Mouse (Mus musculus): ENCODE results near the gene Gm20388. TPM values are rescaled to one million over a fixed set of nuclear protein-coding genes. Genes with fewer than 3 reads are reported as not detected.
"Not testable (repeated sequence)": the region's sequence is repeated elsewhere in the genome, so short reads cannot be mapped to it uniquely, and the experiment has no call there.

Gene Gm20388
- polyA plus RNA-seq, 1 experiment from 2014 or later = 4.4 TPM

DNA sequence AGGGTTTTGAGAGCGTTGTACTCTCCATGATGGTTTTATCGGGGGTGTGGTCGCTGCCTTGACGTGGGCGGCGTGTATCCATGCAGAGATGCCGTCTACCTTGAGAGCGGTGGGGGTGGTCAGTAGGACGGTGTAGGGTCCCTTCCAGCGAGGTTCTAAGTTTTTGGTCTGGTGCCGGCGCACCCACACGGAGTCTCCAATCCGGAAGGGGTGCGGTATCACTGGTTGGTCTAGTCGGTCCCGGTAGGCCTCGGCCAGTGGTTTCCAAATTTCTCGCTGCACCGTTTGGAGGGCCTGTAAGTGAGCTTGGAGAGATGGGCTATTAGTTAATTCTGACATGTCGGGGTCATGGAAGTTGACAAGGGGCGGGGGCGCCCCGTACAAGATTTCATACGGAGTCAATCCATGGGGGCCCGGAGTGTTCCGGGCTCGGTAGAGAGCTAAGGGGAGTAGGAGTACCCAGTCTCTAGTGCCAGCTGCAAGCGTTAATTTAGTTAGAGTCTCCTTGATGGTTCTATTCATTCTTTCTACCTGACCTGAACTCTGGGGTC, 3517.8 kb downstream of the Gm20388 start:
- no peaks in the 10 kb centered on the region for H3K4me1 ChIP-seq (replicated peaks)
- WGBS = 97% methylated on average over 28 of the region's 29 CpGs
- no peak overlapping the region for H3K9ac ChIP-seq (replicated peaks)
- H3K27ac ChIP-seq = no peak overlapping the region
- no peak for ATAC-seq
- H3K27me3 ChIP-seq = no peaks in the 10 kb centered on the region
- H3K4me2 ChIP-seq (replicated peaks) = no peak overlapping the region
- peaks cover 48% of the 10 kb centered on the region for H3K9me3 ChIP-seq
- H3K4me3 ChIP-seq (replicated peaks) = no peak overlapping the region
- peaks cover 3% of the 10 kb centered on the region for H3K36me3 ChIP-seq

GRCm38 (mm10) chr8:123428939-123429721, 3518.5 kb downstream of the Gm20388 start:
- 94% methylated on average over 23 of the region's 23 CpGs for WGBS

DNA sequence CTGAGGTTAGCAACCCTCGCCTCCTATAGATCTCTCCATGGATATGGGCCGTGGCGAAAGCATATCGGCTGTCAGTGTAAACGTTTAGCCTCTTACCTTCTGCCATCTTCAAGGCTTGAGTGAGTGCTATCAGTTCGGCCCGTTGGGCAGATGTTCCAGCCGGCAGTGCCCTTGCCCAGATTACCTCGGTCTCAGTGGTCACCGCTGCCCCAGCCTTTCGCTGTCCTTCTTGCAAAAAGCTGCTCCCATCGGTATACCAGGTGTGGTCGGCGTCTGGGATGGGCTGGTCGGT, 3519.0 kb downstream of the Gm20388 start:
- not testable (repeated sequence) for H3K9ac ChIP-seq (replicated peaks); ATAC-seq; H3K36me3 ChIP-seq; H3K27me3 ChIP-seq; H3K4me2 ChIP-seq (replicated peaks); H3K4me3 ChIP-seq (replicated peaks); H3K4me1 ChIP-seq (replicated peaks); H3K27ac ChIP-seq
- WGBS = 99% methylated on average over 15 of the region's 15 CpGs
- H3K9me3 ChIP-seq = peaks cover 55% of the 10 kb centered on the region

More at GRCm38 (mm10) chr8:123428939-123429721, 3518.5 kb downstream of the Gm20388 start:
- Histone ChIP-seq H3K4me2 (replicated peaks) (no peak overlapping the region), H3K27ac (no peak overlapping the region), H3K36me3 (no peaks in the 10 kb centered on the region), H3K9me3 (peaks cover 51% of the 10 kb centered on the region), H3K9ac (replicated peaks) (no peak overlapping the region), H3K4me3 (replicated peaks) (no peak overlapping the region), H3K4me1 (replicated peaks) (no peaks in the 10 kb centered on the region), H3K27me3 (no peaks in the 10 kb centered on the region)
- ATAC-seq = no peak

DNA sequence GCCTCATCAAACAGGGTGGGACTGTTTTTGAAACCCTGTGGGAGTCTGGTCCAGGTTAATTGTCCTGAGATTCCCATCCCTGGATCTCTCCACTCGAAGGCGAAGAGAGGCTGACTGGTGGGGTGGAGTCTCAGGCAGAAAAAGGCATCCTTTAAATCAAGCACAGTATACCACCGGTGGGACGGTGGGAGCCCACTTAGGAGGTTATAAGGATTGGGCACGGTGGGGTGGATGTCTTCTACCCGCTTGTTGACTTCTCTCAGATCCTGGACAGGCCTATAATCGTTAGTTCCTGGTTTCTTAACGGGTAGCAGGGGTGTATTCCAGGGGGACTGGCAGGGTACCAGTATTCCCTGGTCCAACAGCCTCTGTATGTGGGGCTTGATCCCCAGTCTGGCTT, 3520.3 kb downstream of the Gm20388 start:
- not testable (repeated sequence) for ATAC-seq; H3K4me1 ChIP-seq (replicated peaks); H3K36me3 ChIP-seq; H3K27ac ChIP-seq; H3K27me3 ChIP-seq; H3K4me2 ChIP-seq (replicated peaks); H3K9ac ChIP-seq (replicated peaks); H3K4me3 ChIP-seq (replicated peaks)
- WGBS = 88% methylated on average over 8 of the region's 8 CpGs
- peaks cover 57% of the 10 kb centered on the region for H3K9me3 ChIP-seq

- Histone ChIP-seq H3K9me3 (peaks cover 52% of the 10 kb centered on the region), H3K4me1 (replicated peaks) (no peaks in the 10 kb centered on the region), H3K4me2 (replicated peaks) (no peak overlapping the region), H3K27me3 (no peaks in the 10 kb centered on the region), H3K27ac (no peak overlapping the region), H3K4me3 (replicated peaks) (no peak overlapping the region), H3K36me3 (no peaks in the 10 kb centered on the region), H3K9ac (replicated peaks) (no peak overlapping the region)
- no peak for ATAC-seq
- 95% methylated on average over 25 of the region's 25 CpGs for WGBS
Measured at GRCm38 (mm10) chr8:123431616-123432365, 3521.2 kb downstream of the Gm20388 start.

- Histone ChIP-seq H3K27ac (no peak overlapping the region), H3K27me3 (no peaks in the 10 kb centered on the region), H3K9me3 (peaks cover 47% of the 10 kb centered on the region), H3K4me2 (replicated peaks) (no peak overlapping the region), H3K4me3 (replicated peaks) (no peak overlapping the region), H3K4me1 (replicated peaks) (no peaks in the 10 kb centered on the region), H3K36me3 (no peaks in the 10 kb centered on the region), H3K9ac (replicated peaks) (no peak overlapping the region)
- ATAC-seq = no peak
- 95% methylated on average over 16 of the region's 16 CpGs for WGBS
Measured at GRCm38 (mm10) chr8:123432381-123432780, 3521.7 kb downstream of the Gm20388 start.

DNA sequence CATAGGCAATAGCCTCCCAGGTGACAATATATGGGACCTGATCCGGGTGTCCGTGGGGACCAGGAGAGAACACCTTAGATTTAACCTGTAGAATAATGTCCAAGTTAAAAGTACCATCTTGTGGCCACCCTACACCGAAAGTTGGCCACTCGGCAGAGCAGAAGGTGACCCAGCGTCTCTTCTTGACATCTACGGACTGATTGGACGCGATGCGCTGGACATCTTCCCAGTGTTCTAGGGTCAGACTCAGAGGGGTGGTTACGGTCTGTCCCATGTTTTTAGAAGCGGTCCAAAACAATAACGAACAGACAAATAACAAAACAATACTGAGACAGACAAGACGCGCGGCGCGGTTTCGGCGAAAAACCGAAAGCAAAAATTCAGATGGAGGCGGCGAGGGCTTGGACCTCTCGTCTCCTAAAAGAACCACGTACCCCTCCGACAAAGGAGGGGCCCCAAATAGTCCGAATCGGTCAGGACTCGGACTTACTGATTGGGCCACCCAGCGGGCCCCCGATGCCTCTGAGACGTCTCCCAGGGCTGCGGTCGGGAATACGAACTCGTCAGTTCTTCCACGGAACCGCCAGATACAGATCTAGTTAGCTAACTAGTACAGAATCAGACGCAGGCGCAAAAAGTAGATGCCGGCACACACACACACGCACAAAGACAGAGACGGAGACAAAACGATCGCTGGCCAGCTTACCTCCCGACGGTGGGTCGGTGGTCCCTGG, 3522.8 kb downstream of the Gm20388 start:
- H3K4me2 ChIP-seq (replicated peaks); ATAC-seq: not testable (repeated sequence)

DNA sequence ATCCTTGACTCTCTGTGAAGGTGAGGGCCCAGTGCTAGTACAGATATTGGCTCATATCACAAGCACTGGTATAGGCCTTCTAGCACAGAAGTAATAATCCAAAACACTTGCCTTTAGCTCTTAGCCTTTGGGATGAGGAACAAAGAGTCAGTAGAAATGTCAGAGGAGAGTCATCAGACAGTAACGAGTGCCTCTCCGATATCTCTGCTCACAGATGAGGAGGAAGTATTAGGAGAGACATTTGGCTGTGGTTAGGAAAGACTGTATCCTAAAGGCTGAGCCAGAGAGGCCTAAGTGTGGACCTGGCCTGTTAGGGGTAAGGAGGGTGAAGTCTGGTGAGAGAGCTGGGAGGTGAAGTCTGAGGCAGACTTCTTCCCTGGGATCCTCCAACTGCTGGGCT, 3531.1 kb downstream of the Gm20388 start:
- no peaks in the 10 kb centered on the region for H3K36me3 ChIP-seq
- H3K27ac ChIP-seq = no peak overlapping the region
- peaks cover 10% of the 10 kb centered on the region for H3K4me1 ChIP-seq (replicated peaks)
- H3K4me2 ChIP-seq (replicated peaks) = no peak overlapping the region
- H3K27me3 ChIP-seq = no peaks in the 10 kb centered on the region
- 96% methylated on average over 2 of the region's 2 CpGs for WGBS
- no peak overlapping the region for H3K4me3 ChIP-seq (replicated peaks)
- no peaks in the 10 kb centered on the region for H3K9me3 ChIP-seq
- H3K9ac ChIP-seq (replicated peaks) = no peak overlapping the region
- ATAC-seq = no peak

More for the DNA sequence above, 3522.8 kb downstream of the Gm20388 start:
- H3K9ac ChIP-seq (replicated peaks); H3K4me3 ChIP-seq (replicated peaks); H3K4me1 ChIP-seq (replicated peaks); H3K27me3 ChIP-seq; H3K36me3 ChIP-seq; H3K27ac ChIP-seq: not testable (repeated sequence)
- H3K9me3 ChIP-seq = peaks cover 36% of the 10 kb centered on the region
- 97% methylated on average over 47 of the region's 47 CpGs for WGBS

GRCm38 (mm10) chr8:123442351-123442750, 3531.7 kb downstream of the Gm20388 start:
- Histone ChIP-seq H3K9ac (replicated peaks) (peak overlapping the region; percentile 81), H3K27me3 (no peaks in the 10 kb centered on the region), H3K4me3 (replicated peaks) (peak overlapping the region; percentile 64), H3K27ac (no peak overlapping the region), H3K9me3 (no peaks in the 10 kb centered on the region), H3K4me2 (replicated peaks) (peak overlapping the region; percentile 65), H3K36me3 (no peaks in the 10 kb centered on the region), H3K4me1 (replicated peaks) (peaks cover 10% of the 10 kb centered on the region)
- WGBS = 78% methylated on average over 5 of the region's 5 CpGs
- ATAC-seq = peak; percentile 53

GRCm38 (mm10) chr8:123442871-123443575, 3532.4 kb downstream of the Gm20388 start:
- peak; percentile 94 for ATAC-seq
- whole genome bisulfite sequencing = 1% methylated on average over 41 of the region's 41 CpGs
- Histone ChIP-seq H3K4me3 (replicated peaks) (peak overlapping the region; percentile 64), H3K27ac (peak overlapping the region; percentile 84), H3K36me3 (0 out of 2 replicates have a peak, but pooled peaks cover 4% of the 10 kb centered on the region), H3K4me1 (replicated peaks) (peaks cover 10% of the 10 kb centered on the region), H3K27me3 (no peaks in the 10 kb centered on the region), H3K9ac (replicated peaks) (peak overlapping the region; percentile 81), H3K9me3 (no peaks in the 10 kb centered on the region), H3K4me2 (replicated peaks) (peak overlapping the region; percentile 65)

DNA sequence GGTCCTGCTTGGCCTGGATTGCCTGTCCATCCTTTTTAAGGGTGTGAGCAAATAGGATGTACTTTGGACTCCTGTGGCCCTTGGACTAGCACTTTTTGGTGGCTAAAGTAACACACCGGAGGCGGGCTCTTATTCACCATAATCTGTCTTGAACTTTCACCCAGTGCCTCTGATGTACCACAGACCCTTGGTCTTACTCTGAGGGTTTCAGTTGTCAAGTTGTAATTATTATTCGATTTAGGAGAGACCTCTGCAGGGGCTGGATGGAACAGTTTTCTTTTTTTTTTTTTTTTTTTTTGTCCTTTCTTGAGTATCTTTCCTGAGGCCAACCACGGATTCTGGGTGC, 3532.9 kb downstream of the Gm20388 start:
- 25% methylated on average over 4 of the region's 4 CpGs for WGBS
- Histone ChIP-seq H3K4me1 (replicated peaks) (peaks cover 10% of the 10 kb centered on the region), H3K27me3 (no peaks in the 10 kb centered on the region), H3K36me3 (0 out of 2 replicates have a peak, but pooled peaks cover 6% of the 10 kb centered on the region), H3K9me3 (no peaks in the 10 kb centered on the region), H3K4me2 (replicated peaks) (peak overlapping the region; percentile 65), H3K9ac (replicated peaks) (peak overlapping the region; percentile 81), H3K4me3 (replicated peaks) (peak overlapping the region; percentile 64), H3K27ac (peak overlapping the region; percentile 84)
- peak; percentile 40 for ATAC-seq

All from midbrain, embryonic 13.5 days (tissue).